Mouse (Mus musculus) testis, adult 10 weeks (tissue): Measurements from ENCODE around the gene Scin. TPM values are rescaled to one million over a fixed set of nuclear protein-coding genes. Genes with fewer than 3 reads are reported as not detected.

Source experiments
- polyA plus RNA-seq: library from polyadenylated mRNA; stranded (reverse); fragments of 350-450 nt; fragmentation: Illumina TruSeq; extraction: RNeasy Lipid Tissue Mini Kit (QIAGEN cat#74804); gene quantifications from one replicate; pipeline ENCODE4 v1.2.3, GENCODE M21; 2014; ENCODE audit warnings: low read depth, low replicate concordance

Scin gene
- polyA plus RNA-seq: 0.25 TPM

DNA sequence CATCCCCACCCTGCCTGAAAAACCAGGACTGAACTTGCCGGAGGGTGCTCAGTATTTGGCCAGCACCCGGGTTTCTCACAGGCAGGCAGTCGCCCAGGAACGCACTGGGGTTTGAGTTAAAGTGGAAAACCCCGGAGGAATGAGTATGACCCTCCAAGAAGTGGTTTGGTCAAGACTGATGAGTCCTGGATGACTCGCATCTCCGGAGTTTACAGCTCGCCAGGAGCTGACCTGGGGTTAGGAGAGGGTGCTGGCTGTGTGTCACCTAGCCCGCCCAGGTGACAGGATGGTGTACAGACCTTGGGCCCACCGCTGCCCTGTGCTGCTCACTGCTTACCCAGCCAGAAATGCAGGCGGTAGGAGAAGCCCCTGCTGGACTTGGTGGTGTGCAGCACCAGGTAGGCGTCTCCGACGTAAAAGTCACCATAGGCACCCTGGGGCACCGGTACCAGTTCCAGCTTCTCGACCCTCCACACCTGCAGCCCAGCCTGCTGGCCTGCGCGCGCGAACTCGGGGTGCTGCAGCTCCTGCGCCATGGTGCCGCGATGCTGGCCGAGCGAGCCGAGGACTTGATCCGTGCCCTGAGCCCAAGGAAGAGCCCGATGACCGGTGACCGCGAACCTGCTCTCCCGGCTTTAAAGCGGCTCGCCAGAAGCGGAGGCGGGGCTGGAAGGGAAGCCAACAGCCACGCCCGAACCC, at the start of gene Scin:
Gene Scin (minus strand): TSS at position 656 of the 699 bp plus-strand sequence.

DNA sequence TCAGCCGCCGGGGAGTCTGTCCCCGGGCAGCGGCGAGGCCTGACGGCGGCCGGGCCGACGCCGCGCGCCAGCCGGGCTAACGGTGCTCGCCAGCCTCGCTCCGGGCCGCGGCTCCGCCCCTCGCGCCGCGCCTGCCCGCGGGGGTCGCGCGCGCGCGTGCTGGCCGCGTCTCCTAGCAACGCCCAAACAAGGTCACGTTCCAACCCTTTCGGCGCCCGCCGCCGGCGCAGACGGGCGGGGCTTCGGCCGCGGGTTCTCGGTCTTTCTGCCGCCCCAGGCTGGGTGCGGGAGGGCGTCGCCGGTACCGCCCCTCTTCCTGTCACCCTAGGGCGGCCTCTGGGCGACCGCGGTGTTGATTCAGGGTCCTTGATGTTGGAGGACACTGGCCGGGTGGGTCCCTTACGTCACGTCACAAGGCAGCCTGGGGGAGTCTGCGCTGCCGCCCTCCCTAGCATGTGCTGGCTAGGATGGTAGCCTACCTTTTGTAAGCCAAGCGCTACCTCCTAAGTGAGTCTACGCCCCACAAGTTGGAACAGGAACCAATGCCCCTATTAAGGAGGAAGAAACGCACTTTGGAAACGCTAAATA, 96.1 kb downstream of the Scin start, which contains the start of gene Arl4a:
Gene Arl4a (minus strand): TSS at position 150 of the 588 bp plus-strand sequence.

Other genes with a start within 250 kb of the Scin start
- 1,646 TPM for gene Arl4a, start 96.2 kb downstream of the Scin start, polyA plus RNA-seq
- 0.32 TPM for gene Lsmem1, start 65.3 kb upstream of the Scin start, polyA plus RNA-seq
- gene Ifrd1, start 114.3 kb upstream of the Scin start, polyA plus RNA-seq: 90.8 TPM